Mouse (Mus musculus): ENCODE data around the gene Pfkl. TPM values are rescaled to one million over a fixed set of nuclear protein-coding genes. Genes with fewer than 3 reads are reported as not detected.
A peak's percentile ranks its signal among the peaks of the same experiment; 100 is the strongest.
"Not testable (repeated sequence)": the region's sequence is repeated elsewhere in the genome, so short reads cannot be mapped to it uniquely, and the experiment has no call there.

Gene Pfkl
- polyA plus RNA-seq, 1 experiment: 32.1 TPM

DNA sequence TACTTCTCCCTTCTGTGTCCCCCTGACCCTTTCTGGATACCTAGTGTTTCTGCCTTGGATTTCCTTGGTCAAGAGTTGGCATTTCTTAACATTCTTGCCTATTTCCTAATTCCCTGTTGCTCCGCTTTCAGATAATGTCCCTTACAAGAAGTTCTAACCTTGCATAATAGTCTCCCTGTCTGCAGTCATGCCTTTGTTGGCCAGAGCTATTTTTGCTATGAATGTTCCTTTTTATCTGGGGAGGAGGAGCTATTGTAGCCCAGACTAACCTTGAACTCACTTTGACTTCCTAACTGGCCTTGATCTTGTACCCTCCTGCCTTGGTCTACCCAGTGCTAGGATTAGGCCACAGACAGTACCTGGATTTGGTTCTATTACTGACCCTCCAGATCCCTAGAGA, 5.6 kb upstream of the Pfkl start:
- Histone ChIP-seq H3K4me1 (ENCODE audit: control insufficient read depth, insufficient read depth, low read length) (peaks cover 20% of the 10 kb centered on the region), H3K27ac (ENCODE audit: insufficient read depth, low read depth, low read length) (peak overlapping the region; percentile 58), H3K4me3 (ENCODE audit: insufficient read depth, low read length) (no peak overlapping the region)
- no peak for TF ChIP-seq POLR2A (IDR thresholded peaks at IDR 0.05; ENCODE audit: borderline replicate concordance, low read depth, low read length)
- TF ChIP-seq CTCF (IDR thresholded peaks at IDR 0.05; ENCODE audit: low read depth, low read length): no peak

DNA sequence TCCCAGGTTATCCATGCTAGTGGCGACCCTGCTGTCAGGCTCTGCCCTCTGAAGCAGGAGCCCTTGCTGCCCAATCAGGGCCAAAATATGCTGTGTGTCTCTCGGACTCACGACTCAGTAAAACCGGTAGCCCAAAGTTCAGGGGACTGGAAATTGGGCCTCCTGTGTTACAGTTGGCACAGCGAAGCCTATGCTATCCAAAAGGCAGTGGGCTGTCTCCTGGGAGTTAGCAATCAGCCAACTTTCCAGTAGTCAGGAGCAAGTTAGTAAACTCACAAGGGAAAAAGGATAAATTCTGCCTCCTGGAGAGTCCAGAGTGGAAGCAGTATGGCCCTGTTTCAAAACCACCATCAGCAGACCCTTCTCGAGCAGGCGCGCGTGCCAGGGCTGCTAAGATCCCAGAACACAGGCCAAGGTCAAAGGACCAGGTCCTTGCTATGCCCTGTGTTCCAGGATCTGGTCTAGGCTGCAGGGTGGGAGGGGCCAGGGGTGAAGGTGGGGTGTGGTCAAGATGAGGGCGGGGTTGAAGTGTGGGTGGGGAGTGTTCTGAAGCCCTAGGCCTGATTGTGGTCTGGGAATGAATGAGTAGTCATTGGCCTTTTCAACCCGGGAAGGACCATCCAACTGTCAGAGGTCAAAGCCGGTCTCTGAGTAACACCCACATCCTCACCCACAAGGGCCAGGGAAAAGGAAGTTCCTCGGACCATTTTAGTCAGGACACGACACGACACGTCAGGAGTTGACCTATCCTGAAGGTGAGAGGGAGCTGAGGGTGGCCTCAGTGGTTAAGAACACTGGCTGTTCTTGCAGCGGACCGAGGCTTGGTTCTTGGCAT, 3.0 kb upstream of the Pfkl start:
- peaks cover 24% of the 10 kb centered on the region for H3K4me1 ChIP-seq (ENCODE audit: control insufficient read depth, insufficient read depth, low read length)
- no peak overlapping the region for H3K4me3 ChIP-seq (ENCODE audit: insufficient read depth, low read length)
- H3K27ac ChIP-seq (ENCODE audit: insufficient read depth, low read depth, low read length): no peak overlapping the region
- TF ChIP-seq CTCF (IDR thresholded peaks at IDR 0.05; ENCODE audit: low read depth, low read length) (no peak; the same call in 1 of the 2 replicates), POLR2A (IDR thresholded peaks at IDR 0.05; ENCODE audit: borderline replicate concordance, low read depth, low read length) (no peak)

- not testable (repeated sequence) for H3K4me3 ChIP-seq (ENCODE audit: insufficient read depth, low read length); H3K27ac ChIP-seq (ENCODE audit: insufficient read depth, low read depth, low read length)
- peaks cover 34% of the 10 kb centered on the region for H3K4me1 ChIP-seq (ENCODE audit: control insufficient read depth, insufficient read depth, low read length)
These were observed 1.2 kb upstream of the Pfkl start for GRCm38 (mm10) chr10:78011116-78011515.

GRCm38 (mm10) chr10:78010335-78010734, 452 bp upstream of the Pfkl start:
- TF ChIP-seq CTCF (IDR thresholded peaks at IDR 0.05; ENCODE audit: low read depth, low read length) (no peak), POLR2A (IDR thresholded peaks at IDR 0.05; ENCODE audit: borderline replicate concordance, low read depth, low read length) (no peak)
- Histone ChIP-seq H3K27ac (ENCODE audit: insufficient read depth, low read depth, low read length) (no peak overlapping the region), H3K4me1 (ENCODE audit: control insufficient read depth, insufficient read depth, low read length) (peaks cover 34% of the 10 kb centered on the region), H3K4me3 (ENCODE audit: insufficient read depth, low read length) (peak overlapping the region; percentile 28; the same call in 1 of the 2 replicates)

- H3K4me1 ChIP-seq (ENCODE audit: control insufficient read depth, insufficient read depth, low read length): peaks cover 28% of the 10 kb centered on the region
- peak overlapping the region; percentile 94 for H3K4me3 ChIP-seq (ENCODE audit: insufficient read depth, low read length)
- H3K27ac ChIP-seq (ENCODE audit: insufficient read depth, low read depth, low read length): peak overlapping the region; percentile 90
- TF ChIP-seq CTCF (IDR thresholded peaks at IDR 0.05; ENCODE audit: low read depth, low read length) (no peak), POLR2A (IDR thresholded peaks at IDR 0.05; ENCODE audit: borderline replicate concordance, low read depth, low read length) (0 out of 2 replicates have a peak, but pooled peaks have one; percentile 42)
These were observed 519 bp downstream of the Pfkl start for GRCm38 (mm10) chr10:78009184-78009944.

GRCm38 (mm10) chr10:78008169-78008568, 1.7 kb downstream of the Pfkl start:
- Histone ChIP-seq H3K4me3 (ENCODE audit: insufficient read depth, low read length) (peak overlapping the region; percentile 94), H3K4me1 (ENCODE audit: control insufficient read depth, insufficient read depth, low read length) (peaks cover 28% of the 10 kb centered on the region)

GRCm38 (mm10) chr10:78007203-78007602, 2.7 kb downstream of the Pfkl start:
- peaks cover 28% of the 10 kb centered on the region for H3K4me1 ChIP-seq (ENCODE audit: control insufficient read depth, insufficient read depth, low read length)
- H3K27ac ChIP-seq (ENCODE audit: insufficient read depth, low read depth, low read length): no peak overlapping the region
- no peak overlapping the region for H3K4me3 ChIP-seq (ENCODE audit: insufficient read depth, low read length)
- TF ChIP-seq CTCF (IDR thresholded peaks at IDR 0.05; ENCODE audit: low read depth, low read length) (no peak), POLR2A (IDR thresholded peaks at IDR 0.05; ENCODE audit: borderline replicate concordance, low read depth, low read length) (no peak)

More at GRCm38 (mm10) chr10:78008169-78008568, 1.7 kb downstream of the Pfkl start:
- TF ChIP-seq POLR2A (IDR thresholded peaks at IDR 0.05; ENCODE audit: borderline replicate concordance, low read depth, low read length) (no peak), CTCF (IDR thresholded peaks at IDR 0.05; ENCODE audit: low read depth, low read length) (no peak)
- peak overlapping the region; percentile 6; the same call in 1 of the 2 replicates for H3K27ac ChIP-seq (ENCODE audit: insufficient read depth, low read depth, low read length)

DNA sequence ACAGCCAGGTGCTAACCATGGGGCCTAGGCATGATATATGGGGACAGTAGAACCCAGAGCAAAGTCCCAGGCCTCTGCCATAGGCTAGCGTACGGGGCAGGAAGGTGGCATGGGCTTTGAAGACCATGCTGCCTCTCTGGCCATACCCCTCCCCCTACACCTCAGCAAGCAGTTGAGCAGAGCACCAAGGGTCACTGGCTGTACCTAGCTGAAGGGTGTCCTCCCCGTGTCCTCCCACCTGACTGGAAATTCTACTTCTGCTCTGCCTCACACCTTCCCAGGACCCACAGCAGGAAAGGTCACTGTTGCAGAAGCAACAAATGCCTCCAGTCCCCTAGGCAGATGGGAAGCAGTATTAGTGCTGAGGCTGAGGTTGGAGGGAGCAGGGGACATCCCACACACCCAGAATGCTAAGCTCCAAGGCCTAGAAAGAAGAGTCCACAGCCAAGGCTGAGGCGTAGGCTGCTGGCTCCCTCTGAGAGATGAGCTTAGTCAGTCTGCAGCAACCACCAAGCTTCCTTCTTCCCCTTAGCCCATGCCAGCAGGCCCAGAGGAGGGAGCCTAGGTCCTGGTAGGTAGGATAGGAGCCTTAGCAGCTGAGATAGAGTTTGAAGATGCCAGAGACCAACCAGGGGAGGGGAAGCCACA, 4.0 kb downstream of the Pfkl start:
- Histone ChIP-seq H3K4me1 (ENCODE audit: control insufficient read depth, insufficient read depth, low read length) (peaks cover 28% of the 10 kb centered on the region), H3K27ac (ENCODE audit: insufficient read depth, low read depth, low read length) (no peak overlapping the region), H3K4me3 (ENCODE audit: insufficient read depth, low read length) (no peak overlapping the region)
- TF ChIP-seq CTCF (IDR thresholded peaks at IDR 0.05; ENCODE audit: low read depth, low read length): no peak
- TF ChIP-seq POLR2A (IDR thresholded peaks at IDR 0.05; ENCODE audit: borderline replicate concordance, low read depth, low read length): no peak

DNA sequence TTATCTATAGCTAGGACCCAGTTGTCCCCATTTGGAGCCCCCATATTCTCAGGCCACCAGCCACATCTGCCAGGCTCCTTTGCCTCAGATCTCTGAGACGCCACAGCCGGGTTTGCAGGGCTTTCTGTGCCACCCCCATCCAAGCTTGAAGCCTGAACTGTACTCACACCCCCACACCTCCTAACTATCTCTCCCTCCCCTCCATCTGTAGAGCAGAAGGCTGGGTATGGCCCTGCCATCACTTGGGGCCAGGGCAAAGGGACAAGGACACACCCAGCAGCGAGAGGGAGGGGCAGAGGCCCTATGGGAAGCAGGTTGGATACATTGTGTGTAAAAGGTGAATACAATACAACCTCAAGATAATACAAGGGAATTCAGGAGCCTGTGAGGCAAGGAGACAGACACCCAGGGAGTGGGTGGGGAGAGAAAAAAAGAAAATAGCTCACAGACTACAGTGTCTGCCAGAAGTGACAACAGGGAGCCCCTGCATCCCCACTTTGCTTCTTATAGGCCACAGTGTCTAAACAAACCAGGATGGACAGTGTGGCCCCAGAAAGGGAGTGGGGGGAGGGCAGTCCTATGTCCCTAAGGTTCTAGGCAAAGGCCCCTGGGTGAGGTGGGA, 5.3 kb downstream of the Pfkl start:
- Histone ChIP-seq H3K4me1 (ENCODE audit: control insufficient read depth, insufficient read depth, low read length) (peaks cover 24% of the 10 kb centered on the region), H3K4me3 (ENCODE audit: insufficient read depth, low read length) (no peak overlapping the region), H3K27ac (ENCODE audit: insufficient read depth, low read depth, low read length) (no peak overlapping the region)
- TF ChIP-seq POLR2A (IDR thresholded peaks at IDR 0.05; ENCODE audit: borderline replicate concordance, low read depth, low read length) (no peak), CTCF (IDR thresholded peaks at IDR 0.05; ENCODE audit: low read depth, low read length) (no peak)
